Mouse (Mus musculus) cerebellum, postnatal 14 days (tissue): ENCODE data around the gene Fam24a.
A peak's percentile ranks its signal among the peaks of the same experiment; 100 is the strongest.

Source experiments
- DNase-seq, 2 experiments: peaks; one replicate each; pipeline ENCODE4 v3.0.0; 2021; ENCODE audit warnings: mixed read lengths in 2 of 2

Fam24a gene

GRCm38 (mm10) chr7:131333564-131333963 is at the start of gene Fam24a:
Gene Fam24a (plus strand): TSS chr7:131333864.
- no peak for DNase-seq

GRCm38 (mm10) chr7:131297151-131297550 is 36.5 kb upstream of the Fam24a start:
- DNase-seq = no peak

- DNase-seq = no peak
Observed at GRCm38 (mm10) chr7:131303340-131303739, 30.3 kb upstream of the Fam24a start.

- DNase-seq = no peak
Observed at GRCm38 (mm10) chr7:131306733-131307132, 26.9 kb upstream of the Fam24a start.

- no peak for DNase-seq
Observed at GRCm38 (mm10) chr7:131314493-131314892, 19.2 kb upstream of the Fam24a start.

- DNase-seq = no peak
Observed at GRCm38 (mm10) chr7:131317587-131317986, 16.1 kb upstream of the Fam24a start.

GRCm38 (mm10) chr7:131318340-131318739 is 15.3 kb upstream of the Fam24a start:
- no peak for DNase-seq

GRCm38 (mm10) chr7:131322192-131322591 is 11.5 kb upstream of the Fam24a start, which contains the start of gene Cuzd1:
Gene Cuzd1 (minus strand): TSS chr7:131322292.
- no peak for DNase-seq

GRCm38 (mm10) chr7:131327054-131327453 is 6.6 kb upstream of the Fam24a start:
- no peak for DNase-seq

- no peak for DNase-seq
Observed at GRCm38 (mm10) chr7:131329416-131329815, 4.2 kb upstream of the Fam24a start, which contains the start of gene Fam24b. Gene Fam24b (minus strand): TSS chr7:131329516.

GRCm38 (mm10) chr7:131331688-131332087 is 2.0 kb upstream of the Fam24a start:
- no peak for DNase-seq

GRCm38 (mm10) chr7:131337502-131338068 is 3.9 kb downstream of the Fam24a start:
- DNase-seq = no peak

- peak; percentile 38 to 43 for DNase-seq
Observed at GRCm38 (mm10) chr7:131345856-131346541, 12.3 kb downstream of the Fam24a start.

- DNase-seq = no peak
Observed at GRCm38 (mm10) chr7:131356105-131356504, 22.4 kb downstream of the Fam24a start.

GRCm38 (mm10) chr7:131362269-131362614 is 28.6 kb downstream of the Fam24a start:
- no peak for DNase-seq

GRCm38 (mm10) chr7:131362615-131363300 is 29.1 kb downstream of the Fam24a start, which contains the start of gene 2310057M21Rik:
Gene 2310057M21Rik (minus strand): TSS chr7:131362759.
- peak; percentile 97 to 98 for DNase-seq

- DNase-seq = no peak
Observed at GRCm38 (mm10) chr7:131364131-131364530, 30.5 kb downstream of the Fam24a start.

GRCm38 (mm10) chr7:131370648-131371469 is 37.2 kb downstream of the Fam24a start, which contains the start of gene Pstk:
Gene Pstk (plus strand): TSS chr7:131371141.
- DNase-seq = peak; percentile 90 to 95

GRCm38 (mm10) chr7:131371470-131371860 is 37.8 kb downstream of the Fam24a start:
- DNase-seq = no peak

GRCm38 (mm10) chr7:131371880-131372651 is 38.4 kb downstream of the Fam24a start:
- DNase-seq = peak; percentile 10 to 14
